Mouse (Mus musculus) testis, adult 2 months (tissue): Measurements from ENCODE around the gene Adgrf3.
A peak's percentile ranks its signal among the peaks of the same experiment; 100 is the strongest.

ENCODE experiments used
- CTCF ChIP-seq: fragments of 200-500 bp; IDR thresholded peaks from 2 replicates; pipeline ENCODE4 v1.5.1; 2012; ENCODE audit warnings: low read depth, mild to moderate bottlenecking, inconsistent platforms, low read length, moderate library complexity; ENCODE audit not compliant: control insufficient read depth, insufficient read depth, insufficient replicate concordance
- POLR2A ChIP-seq: fragments of 200-500 bp; IDR thresholded peaks from 2 replicates; pipeline ENCODE4 v1.6.1; 2012; ENCODE audit warnings: low read depth, mild to moderate bottlenecking, inconsistent platforms, low read length, moderate library complexity; ENCODE audit not compliant: control insufficient read depth

DNA sequence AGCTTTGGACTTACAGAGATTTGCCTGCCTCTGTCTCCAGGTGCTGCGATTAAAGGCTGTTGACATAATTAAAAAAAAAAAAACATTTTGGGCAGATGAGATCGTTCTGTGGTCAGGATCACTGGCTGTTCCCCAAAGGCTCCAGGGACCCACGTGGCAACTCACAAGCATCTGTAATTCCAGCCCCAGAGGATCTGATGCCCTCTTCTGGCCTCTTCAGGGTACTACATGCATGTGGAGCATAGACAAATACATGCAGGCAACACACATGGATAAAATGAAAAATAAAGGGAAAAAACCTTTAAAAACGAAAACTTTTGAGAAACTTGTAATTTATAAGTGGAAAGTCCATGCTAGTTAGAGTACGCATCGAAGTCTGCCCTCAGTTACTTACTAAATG is 1.8 kb upstream of the Adgrf3 start:
- no peak for TF ChIP-seq POLR2A
- TF ChIP-seq CTCF, result peak; percentile 34; the same call in 1 of the 2 replicates
